Mouse (Mus musculus) thymus, postnatal 0 days (tissue): Measurements from ENCODE around the gene Exoc6. TPM values are rescaled to one million over a fixed set of nuclear protein-coding genes. Genes with fewer than 3 reads are reported as not detected.

Experiments
- DNase-seq: peaks from one replicate; pipeline ENCODE4 v3.0.0-alpha.2; 2015; ENCODE audit warnings: low spot score
- polyA plus RNA-seq: library from polyadenylated mRNA; unstranded; fragments of >200 nt; fragmentation: Nextera tagmentation; extraction: Ambion mirVana; gene quantifications from 2 replicates; pipeline ENCODE4 v1.2.1, GENCODE M21; 2015

Exoc6 gene
- polyA plus RNA-seq, 1 experiment from 2014 or later, result 16.5 TPM

- no peak for DNase-seq
Observed at GRCm38 (mm10) chr19:37570966-37571718, 20.9 kb downstream of the Exoc6 start.

- no peak for DNase-seq
Observed at GRCm38 (mm10) chr19:37574802-37575201, 24.6 kb downstream of the Exoc6 start.

GRCm38 (mm10) chr19:37579607-37580006 lies 29.4 kb downstream of the Exoc6 start:
- no peak for DNase-seq

- no peak for DNase-seq
Observed at GRCm38 (mm10) chr19:37580438-37580837, 30.2 kb downstream of the Exoc6 start.

- DNase-seq, result no peak
Observed at GRCm38 (mm10) chr19:37585210-37585609, 35.0 kb downstream of the Exoc6 start.

- DNase-seq, result no peak
Observed at GRCm38 (mm10) chr19:37585684-37586083, 35.5 kb downstream of the Exoc6 start.

GRCm38 (mm10) chr19:37590544-37590943 lies 40.3 kb downstream of the Exoc6 start:
- no peak for DNase-seq

- DNase-seq, result peak; percentile 45
Observed at GRCm38 (mm10) chr19:37601968-37602848, 52.0 kb downstream of the Exoc6 start.

- no peak for DNase-seq
Observed at GRCm38 (mm10) chr19:37609991-37610390, 59.8 kb downstream of the Exoc6 start.

- DNase-seq, result no peak
Observed at GRCm38 (mm10) chr19:37612893-37613292, 62.7 kb downstream of the Exoc6 start.

- DNase-seq, result no peak
Observed at GRCm38 (mm10) chr19:37615039-37615630, 64.9 kb downstream of the Exoc6 start.

GRCm38 (mm10) chr19:37647994-37648393 lies 97.8 kb downstream of the Exoc6 start:
- no peak for DNase-seq

GRCm38 (mm10) chr19:37650526-37650925 lies 100.3 kb downstream of the Exoc6 start:
- no peak for DNase-seq

- no peak for DNase-seq
Observed at GRCm38 (mm10) chr19:37654012-37654411, 103.8 kb downstream of the Exoc6 start.

GRCm38 (mm10) chr19:37656441-37656840 lies 106.2 kb downstream of the Exoc6 start:
- DNase-seq, result no peak

- no peak for DNase-seq
Observed at GRCm38 (mm10) chr19:37665256-37665655, 115.0 kb downstream of the Exoc6 start.

GRCm38 (mm10) chr19:37667855-37668594 lies 117.8 kb downstream of the Exoc6 start:
- DNase-seq, result no peak

- no peak for DNase-seq
Observed at GRCm38 (mm10) chr19:37668657-37669056, 118.4 kb downstream of the Exoc6 start.

GRCm38 (mm10) chr19:37669486-37669885 lies 119.3 kb downstream of the Exoc6 start:
- no peak for DNase-seq

- no peak for DNase-seq
Observed at GRCm38 (mm10) chr19:37673393-37673792, 123.2 kb downstream of the Exoc6 start.

- DNase-seq, result no peak
Observed at GRCm38 (mm10) chr19:37685281-37685680, 135.1 kb downstream of the Exoc6 start, which contains the start of gene Cyp26c1. Gene Cyp26c1, plus strand, starts transcription at chr19:37685581.
